Mouse (Mus musculus): ENCODE results near the gene Cactin. TPM values are rescaled to one million over a fixed set of nuclear protein-coding genes. Genes with fewer than 3 reads are reported as not detected.

Gene Cactin
- total RNA-seq, 2 experiments from 2014 or later, result 29.7 to 31.7 TPM

DNA sequence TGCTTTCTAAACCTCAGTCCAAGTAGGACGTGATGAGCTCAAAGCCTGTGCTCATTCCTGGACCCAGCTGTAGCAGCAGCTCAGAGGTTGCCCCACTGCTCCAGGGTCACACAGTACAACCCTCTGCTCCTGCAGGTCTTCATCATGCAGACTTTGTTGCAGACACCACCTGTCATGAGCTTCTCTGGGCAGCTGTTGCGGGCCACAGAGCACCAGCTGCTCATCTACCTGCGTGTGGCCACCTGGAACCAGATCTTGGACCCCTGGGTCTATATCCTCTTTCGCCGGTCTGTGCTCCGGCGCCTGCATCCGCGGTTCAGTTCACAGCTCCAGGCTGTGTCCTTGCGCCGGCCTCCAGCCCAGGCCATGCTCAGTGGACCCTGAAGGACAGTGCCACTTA, 13.4 kb downstream of the Cactin start:
- no peak for DNase-seq (ENCODE audit: low spot score in 2 of 2)
- intact Hi-C loops (cut with DNase I), result no loop called here

DNA sequence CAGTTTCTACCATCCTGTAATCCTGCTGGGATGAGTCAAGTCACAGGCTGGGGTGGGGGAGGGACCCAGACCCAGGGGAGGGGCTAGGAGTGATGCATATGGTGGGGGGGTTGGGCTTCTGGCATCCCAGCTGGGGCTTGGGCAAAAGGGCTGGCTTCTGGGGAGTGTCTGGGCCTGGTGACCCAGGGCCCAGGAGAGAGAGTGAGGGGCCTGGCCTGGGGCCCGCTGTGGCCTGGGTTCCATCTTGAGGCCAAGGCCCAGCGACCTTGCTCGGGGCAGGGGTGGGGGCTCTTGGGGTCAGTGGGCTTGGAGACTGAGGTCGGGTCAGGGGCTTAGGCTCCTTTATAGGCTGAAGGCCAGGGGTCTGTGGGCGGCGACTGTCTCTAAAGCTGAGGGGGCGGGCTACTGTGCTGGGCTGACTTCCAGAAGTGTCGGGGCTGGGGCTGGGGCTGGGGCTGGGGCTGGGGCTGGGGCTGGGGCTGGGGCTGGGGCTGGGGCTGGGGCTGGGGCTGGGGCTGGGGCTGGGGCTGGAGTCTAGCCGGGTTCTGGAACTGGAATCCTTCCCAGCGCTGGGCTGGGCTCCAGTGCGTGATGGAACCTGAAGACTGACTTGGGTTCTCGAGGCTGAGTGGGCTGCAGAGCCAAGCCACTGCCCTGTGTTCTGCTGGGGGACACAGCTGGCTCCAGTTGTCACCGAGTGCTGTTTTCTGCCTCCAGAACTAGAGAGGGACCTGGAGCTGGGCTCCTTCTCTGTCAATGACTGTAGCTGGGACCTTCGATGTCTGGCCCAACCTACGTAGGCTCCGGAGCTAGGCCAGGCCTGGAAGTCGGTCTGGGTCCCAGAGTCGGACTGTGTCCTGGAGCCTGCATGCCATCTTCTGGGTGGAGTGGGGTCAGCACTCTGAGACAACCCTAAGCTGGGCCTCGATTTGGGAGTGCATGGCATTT, 14.8 kb downstream of the Cactin start:
- no peak for DNase-seq (ENCODE audit: low spot score in 2 of 2)
- intact Hi-C loops (cut with DNase I), result no loop called here

DNA sequence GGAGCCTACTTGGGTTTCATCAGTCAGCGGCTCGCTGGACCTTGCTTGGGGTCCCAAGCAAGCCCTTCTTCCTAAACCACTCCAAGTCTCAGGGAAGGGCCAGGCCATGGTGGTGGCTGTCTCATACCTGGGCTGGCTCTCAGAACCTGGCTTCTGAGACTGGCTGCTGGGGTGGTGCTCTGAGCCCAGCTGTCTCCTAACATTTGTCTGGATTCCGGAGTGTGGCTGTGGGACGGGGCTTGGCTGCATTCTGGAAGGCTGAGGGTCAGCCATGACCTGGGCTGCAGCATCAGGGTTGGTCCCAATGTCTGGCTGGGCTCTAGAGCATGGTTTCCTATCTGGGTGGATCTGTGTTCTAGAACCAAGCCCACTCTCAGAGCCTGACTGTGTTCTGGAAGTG, 15.7 kb downstream of the Cactin start:
- intact Hi-C loops (cut with DNase I), result no loop called here
- DNase-seq (ENCODE audit: low spot score in 2 of 2), result no peak

DNA sequence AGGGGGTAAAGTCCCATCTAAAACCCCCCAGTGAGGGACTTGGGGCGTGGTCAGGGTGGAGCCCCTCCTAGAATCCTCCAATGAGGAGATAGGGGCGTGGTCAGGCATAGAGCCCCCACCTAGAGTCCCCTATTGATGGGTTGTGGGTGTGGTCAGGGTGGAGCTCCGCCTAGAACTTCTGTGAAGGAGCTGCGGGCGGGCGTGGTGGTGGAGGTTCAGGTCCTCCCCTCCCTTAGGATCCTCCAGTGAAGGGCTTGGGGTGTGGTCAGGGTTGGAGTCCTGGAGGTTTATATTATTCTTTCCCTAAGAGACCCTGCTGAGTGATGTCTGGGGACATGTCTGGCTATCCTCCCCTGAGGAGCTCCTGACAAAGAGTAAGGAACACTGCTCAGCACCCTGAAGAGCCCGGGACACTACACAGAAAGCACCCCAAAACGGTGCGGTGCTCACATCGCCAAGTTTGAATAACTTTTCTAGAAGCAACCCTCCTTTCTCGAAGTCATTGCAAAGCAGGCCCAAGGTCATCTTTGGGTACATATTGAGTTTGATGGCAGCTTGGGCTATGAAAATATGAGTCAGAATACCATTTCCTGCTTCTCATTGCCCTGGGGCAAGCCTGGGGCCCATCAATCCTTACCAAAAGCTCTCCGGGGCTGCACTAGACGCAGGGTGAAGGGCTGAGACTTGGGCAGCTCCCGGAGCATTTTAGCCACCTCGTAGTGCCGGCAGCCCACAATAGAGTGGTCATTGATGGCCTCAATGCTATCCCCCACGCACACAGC, 19.8 kb downstream of the Cactin start:
- intact Hi-C loops (cut with DNase I), result loop anchor here (5.0 kb wide), 1 partner anchor 53 kb away; no protein-coding TSS in a partner anchor
- DNase-seq (ENCODE audit: low spot score in 2 of 2), result no peak

DNA sequence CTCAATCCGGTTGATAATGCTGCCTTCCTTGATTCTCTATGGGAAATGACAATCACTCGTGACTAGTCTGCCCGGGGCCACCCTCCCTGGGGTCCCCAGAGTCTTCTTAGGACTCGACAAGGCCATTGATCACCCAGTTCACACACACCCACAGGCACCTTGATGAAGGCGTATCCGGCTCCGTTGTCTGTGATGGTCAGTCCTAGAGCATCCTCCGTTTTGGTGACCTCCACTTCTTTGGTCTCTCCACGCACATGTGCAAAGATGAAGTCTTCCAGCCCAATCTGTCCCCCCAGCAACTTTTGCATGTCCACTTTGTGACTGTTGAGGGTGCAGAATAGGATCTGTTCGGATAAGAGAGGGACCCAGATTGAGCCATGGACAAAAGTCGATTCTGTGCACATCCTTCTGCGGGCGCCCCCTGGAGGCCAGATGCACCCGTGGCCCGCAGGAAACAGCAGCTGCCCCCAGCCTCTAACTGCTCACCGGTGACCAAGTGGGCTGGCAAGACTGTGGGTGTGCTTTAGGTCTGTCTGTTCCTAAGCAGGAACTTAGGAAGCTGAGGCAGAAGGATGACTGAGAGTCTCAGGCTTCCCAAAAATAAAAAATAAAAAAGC, 20.5 kb downstream of the Cactin start:
- intact Hi-C loops (cut with DNase I), result loop anchor here (5.0 kb wide), 1 partner anchor 54 kb away; no protein-coding TSS in a partner anchor
- DNase-seq (ENCODE audit: low spot score in 2 of 2), result no peak

DNA sequence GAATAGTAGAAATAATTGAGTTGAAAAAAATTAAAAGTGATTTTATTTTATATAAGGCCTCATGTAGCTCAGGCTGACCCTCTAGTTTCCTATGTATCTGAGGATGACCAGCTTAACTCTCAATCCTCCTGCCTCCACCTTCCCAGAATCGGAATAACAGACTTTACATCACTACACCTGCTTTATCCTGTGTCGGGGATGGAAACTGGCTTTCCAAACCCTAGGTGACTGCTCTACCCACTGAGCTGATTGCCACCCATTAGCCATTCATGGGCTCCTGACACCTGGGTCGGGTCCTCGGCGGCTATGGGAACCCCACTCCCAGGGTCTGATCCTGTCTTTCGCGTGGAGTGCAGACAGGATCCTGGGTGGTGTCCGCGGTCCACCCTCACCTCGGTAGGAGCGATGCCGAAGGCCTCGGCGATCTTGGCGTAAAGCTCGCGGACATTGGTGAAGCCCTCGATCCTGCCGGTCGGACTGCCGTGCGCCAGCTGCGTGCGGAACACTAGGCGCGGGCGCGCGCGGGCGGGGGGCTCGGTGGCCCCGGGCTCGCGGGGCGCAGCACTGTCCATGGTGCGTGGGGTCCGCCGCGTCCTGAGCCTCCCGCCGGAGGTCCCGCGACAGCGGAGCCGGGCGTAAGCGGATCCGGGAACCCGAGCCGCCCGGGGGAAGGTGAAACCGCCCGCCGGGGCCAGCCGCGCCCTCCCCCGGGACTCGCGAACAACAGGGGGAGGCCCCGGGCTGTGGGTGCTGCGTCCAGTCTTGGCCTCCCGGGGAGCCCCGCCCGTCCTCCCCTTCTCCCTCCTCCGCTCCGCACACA, 22.0 kb downstream of the Cactin start, which contains the start of gene Gipc3:
Gipc3 (minus strand) TSS at position 581 of the 820 bp plus-strand sequence.
- DNase-seq (ENCODE audit: low spot score in 2 of 2), result no peak
- intact Hi-C loops (cut with DNase I), result loop anchor here (5.0 kb wide), 1 partner anchor 56 kb away; no protein-coding TSS in a partner anchor

DNA sequence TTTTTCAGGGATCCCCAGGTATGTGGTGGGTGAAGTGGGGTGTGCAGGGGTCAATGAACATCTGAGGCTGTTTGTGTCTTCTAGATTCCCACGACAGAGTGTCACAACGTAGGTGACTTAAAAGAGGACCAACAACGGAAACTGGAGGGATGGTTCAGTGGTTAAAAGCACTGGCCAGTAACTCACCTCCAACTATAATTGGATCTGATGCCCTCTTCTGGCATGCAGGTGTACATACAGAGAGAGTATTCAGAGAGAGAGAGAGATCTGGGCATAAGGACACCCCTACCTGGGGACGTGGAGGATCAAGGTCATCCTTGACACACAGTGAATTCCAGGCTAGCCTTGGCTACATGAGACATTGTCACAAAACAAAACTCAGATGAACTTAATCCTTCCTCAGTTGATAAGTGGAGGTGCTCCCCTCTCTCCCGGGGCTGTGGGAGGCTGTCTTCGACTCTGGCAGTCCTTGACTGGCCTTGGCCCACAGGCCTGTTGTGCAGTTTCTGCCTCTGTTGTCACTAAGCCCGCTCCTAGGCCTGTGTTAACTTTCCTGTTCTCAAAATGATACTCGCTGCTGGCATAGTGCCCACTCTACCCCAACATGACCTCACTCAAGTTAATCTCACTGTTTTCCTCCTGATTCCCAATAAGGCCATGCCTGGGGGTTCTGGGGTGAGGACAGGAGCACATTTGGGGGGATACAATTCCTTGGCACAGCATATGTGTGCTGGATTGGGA, 23.7 kb downstream of the Cactin start:
- DNase-seq (ENCODE audit: low spot score in 2 of 2), result no peak
- intact Hi-C loops (cut with DNase I), result loop anchor here (5.0 kb wide), 1 partner anchor 57 kb away; no protein-coding TSS in a partner anchor

DNA sequence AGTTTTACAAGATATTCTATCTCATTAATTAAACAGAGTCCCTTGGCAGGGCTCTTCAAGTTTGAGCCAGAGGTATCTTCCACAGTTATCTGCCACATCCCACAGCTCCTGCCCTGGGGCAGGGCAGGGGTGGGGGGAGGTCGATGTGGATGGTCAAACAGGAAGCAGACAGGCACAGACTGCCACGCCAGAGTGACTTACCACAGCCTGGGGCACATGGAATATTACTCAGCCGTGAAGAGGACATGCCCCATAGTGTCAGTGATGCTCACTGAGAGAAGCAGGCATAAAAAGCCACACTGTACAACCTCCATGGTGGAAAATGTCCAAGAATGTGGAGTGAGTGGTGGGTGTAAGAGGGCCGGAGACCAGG, 24.2 kb downstream of the Cactin start:
- intact Hi-C loops (cut with DNase I), result no loop called here
- no peak for DNase-seq (ENCODE audit: low spot score in 2 of 2)

DNA sequence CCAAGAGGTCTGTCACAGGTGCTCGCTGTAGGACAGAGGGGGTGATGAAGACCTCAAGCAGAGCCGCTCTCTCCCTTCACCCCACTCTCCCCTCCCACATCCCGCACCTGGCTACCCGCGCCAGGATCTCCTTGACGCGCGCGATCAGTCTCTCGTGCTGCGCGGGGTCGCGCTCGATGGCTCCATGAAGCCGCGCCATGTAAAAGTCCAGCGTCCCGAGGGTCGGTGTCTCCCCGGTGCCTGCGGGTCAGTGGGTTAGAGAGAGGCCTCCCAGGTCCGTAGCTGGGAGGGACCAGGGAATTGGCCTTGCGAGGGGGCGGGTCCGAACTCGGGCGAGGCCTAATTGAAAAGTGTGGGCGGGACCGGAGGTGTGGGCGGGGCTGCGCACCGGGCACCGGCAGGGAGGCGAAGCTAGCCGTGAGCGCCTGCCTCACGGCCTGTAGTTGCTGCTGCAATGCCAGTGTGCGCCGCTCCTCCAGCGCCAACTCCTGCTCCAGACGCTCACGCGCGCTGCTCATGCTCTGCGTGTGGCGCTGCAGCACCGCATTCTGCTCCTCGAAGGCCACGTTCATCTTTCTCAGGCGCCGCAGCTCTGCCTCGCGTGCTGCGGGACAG, 25.7 kb downstream of the Cactin start:
- intact Hi-C loops (cut with DNase I), result no loop called here
- peak in 1 of 2 experiments; percentile 61 for DNase-seq (ENCODE audit: low spot score in 2 of 2)

DNA sequence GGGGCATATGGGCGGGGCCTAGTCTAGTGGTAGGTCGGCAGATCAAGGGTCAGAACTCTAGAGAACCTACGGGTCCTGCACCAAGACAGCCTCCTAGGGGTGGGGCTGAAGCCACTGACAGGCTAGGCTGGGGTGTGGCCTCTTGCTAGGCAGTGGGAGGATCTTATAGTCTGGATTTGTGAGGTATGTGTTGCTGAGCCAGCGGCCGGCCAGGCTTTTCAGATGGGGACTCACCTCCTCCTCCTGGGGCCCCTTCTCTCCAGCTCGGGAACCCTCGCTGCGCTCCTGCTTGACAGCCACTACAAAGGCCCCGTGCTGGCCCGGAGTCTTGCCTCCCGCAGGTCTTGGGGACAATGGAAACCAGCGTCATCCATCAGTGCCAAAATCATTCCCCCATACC, 28.2 kb downstream of the Cactin start:
- no peak for DNase-seq (ENCODE audit: low spot score in 2 of 2)
- intact Hi-C loops (cut with DNase I), result no loop called here

DNA sequence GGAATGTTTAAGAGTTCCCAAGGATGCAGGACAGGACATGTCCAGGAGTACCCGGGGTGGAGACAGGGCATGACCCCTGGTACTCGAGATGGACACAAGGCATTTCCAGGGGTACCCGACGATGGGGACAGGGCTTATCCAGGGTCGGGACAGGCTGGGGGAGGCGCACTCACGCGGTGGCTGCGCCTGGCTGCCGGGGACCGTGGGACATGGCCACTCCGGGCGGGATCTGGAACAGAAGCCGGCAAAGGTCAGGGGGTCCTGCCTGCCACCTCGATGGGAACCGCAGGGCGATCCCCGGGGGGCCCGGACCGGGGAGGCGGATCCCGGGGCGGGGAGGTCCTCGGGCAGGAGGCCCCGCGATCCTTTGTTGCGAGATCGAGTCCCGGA, 29.1 kb downstream of the Cactin start:
- DNase-seq (ENCODE audit: low spot score in 2 of 2), result no peak
- intact Hi-C loops (cut with DNase I), result loop anchor here (2.0 kb wide), 2 partner anchors 61 to 151 kb away; no protein-coding TSS in a partner anchor

DNA sequence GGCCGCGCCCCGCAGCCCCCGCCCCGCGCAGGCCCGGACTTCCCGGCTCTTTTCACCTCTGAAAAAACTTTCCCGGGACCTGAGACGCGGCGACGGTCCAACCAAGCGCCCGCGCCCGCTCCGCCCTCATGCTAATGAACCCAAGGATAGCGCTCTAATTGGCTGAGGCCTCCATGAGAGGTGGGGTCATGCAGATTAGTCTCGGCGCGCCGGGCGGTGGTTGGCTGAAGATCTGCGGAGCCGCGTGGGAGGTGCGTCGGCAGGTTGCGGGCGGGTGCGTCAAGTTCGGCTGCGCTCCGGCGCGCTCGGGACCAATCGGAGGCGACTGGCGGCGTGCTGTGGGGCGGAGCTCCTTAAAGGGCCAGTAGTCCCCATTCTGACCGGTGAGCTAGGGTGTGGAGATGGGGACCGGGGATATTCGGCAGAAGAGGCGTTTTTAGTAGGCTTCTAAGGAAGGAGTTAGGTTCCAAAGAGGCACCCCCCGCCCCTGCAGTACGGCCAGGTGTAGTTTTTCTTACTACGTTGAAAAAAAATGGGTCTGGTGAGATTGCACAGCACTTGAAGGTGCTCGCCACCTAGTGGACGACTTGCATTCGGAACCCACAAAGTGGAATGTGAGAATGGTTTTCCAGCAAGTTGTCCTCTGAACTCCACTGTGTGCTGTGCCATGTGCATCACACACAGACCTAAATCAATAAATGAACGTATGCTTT, 29.6 kb downstream of the Cactin start, which contains the start of gene Hmg20b:
Hmg20b (minus strand) TSS at position 130 of the 713 bp plus-strand sequence.
- peak; percentile 100 for DNase-seq (ENCODE audit: low spot score in 2 of 2)
- intact Hi-C loops (cut with DNase I), result loop anchor here (2.0 kb wide), 2 partner anchors 62 to 152 kb away; no protein-coding TSS in a partner anchor

DNA sequence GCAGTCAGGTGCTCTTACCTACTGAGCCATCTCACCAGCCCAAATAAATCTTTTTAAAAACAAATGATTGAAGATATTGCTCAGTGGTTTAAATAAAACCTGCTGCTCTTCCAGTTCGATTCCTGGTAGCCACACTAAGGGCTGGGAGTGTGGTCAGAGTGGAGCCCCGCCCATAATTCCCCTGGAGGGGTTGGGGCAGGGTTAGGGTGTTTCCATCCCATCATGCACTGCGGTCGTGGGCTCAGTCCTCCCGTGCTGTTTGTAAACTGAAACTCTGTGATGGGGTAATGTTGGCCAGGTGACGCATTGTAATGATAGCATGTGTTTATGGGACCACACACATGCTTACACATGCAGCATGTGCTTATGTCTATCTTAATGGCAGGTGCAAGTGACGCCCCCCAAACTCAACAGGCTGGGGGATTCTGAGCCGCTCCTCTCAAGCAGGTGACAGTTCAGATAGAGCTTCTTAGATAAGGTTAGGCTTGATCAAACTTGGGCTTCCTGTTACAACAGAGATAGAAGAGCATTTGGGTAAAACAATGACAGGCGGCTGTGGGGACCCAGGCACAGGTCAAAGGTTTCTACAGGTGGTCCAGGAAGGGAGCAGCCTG, 30.9 kb downstream of the Cactin start:
- intact Hi-C loops (cut with DNase I), result loop anchor here (2.0 kb wide), 2 partner anchors 63 to 153 kb away; no protein-coding TSS in a partner anchor
- DNase-seq (ENCODE audit: low spot score in 2 of 2), result no peak

DNA sequence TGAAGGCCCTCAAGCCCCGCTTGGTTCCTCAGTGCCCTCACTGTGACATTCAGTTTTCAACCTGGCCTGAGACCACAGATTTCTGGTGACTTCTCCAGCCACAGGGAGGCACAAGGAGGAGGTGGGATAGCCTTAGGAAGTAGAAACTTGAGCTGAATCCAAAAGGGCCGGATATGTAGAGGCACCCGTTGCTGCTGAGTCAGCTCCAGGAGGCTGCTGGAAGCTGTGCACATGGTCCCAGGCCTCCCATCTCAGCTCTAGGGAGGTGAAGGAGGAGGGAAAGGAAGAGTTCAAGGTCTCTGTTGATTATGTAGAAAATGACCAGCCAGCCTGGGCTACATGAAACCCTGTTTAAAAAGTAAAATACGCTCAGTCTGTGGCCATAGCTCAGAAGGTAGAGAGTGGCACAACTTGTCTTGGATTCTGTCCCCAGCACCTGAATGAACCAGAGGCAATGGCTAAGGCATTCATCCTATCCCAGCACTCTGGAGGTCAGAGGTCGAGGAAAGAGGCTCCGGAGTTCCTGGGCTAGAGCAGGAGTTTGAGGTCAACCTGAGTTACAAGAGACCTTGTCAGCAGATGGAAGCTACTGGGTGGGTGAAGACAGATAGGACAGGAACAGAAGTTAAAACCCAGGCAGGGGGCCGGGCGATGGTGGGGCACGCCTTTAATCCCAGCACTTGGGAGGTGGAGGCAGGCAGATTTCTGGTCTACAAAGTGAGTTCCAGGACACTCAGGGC, 34.0 kb downstream of the Cactin start:
- intact Hi-C loops (cut with DNase I), result no loop called here
- no peak for DNase-seq (ENCODE audit: low spot score in 2 of 2)

DNA sequence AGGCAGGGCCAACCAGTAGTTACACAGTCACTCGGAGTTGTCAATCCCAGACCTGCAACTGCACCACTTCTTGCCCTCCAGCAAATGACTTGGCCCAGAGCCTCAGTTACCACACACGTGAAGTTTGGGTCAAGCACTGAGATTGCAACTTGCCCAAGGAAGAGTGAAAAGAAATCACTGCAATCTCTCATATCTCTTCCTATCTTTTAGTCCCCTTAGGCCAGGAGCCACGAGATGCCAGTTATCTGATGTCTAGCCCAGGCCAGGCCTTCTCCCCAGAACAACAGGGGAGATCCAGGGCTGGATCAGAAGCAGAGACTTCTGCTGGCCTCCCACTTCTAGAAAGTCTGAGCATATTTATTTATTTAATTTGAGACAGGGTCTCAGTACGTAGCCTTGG, 34.6 kb downstream of the Cactin start:
- intact Hi-C loops (cut with DNase I), result no loop called here

DNA sequence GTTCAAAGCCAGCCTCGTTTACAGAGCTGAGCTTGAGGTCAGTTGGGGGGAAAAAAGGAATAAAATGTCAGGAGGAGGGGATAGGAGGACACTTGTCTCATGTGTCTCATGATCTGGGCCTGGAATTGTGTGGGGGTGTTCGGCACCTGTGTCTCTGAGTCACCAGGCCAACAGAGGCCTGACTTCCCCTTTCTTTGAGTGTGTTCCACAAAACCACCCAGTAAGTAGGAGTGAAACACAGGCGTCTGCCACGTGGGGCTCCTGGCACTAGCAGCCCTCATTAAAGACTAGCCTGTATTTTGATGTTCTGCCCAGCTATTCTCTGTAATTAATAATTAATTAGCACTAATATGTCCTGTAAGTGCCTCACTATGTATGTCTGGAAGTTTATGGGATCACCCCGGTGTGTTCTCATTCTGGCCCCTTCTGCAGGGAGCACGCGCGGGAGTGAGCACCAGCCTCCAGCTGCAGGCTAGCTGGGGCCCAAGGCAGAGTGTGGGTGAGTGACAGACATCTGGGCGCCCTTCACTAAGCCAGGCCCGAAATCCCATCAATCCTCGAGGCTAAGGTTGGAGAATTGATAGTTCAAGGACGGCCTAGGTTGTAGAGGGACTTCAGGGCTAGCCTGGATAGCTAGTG, 35.6 kb downstream of the Cactin start:
- no peak for DNase-seq (ENCODE audit: low spot score in 2 of 2)
- intact Hi-C loops (cut with DNase I), result no loop called here

More for the DNA sequence above, 34.6 kb downstream of the Cactin start:
- DNase-seq (ENCODE audit: low spot score in 2 of 2), result no peak

Measured in left cerebral cortex, postnatal 36 days (tissue).